18 mouse cellular contexts compared by ENCODE assay signal in genomic region chr13:113993066-113993465, GRCm38 (mm10).
"Had no signal": no experiment of that assay in that cellular context is flagged by ENCODE, and none has a peak within 500 bp of the region (broad histone marks: within the 10 kb centered on the region; RNA-seq: fewer than 3 reads in every experiment).

No protein-coding gene starts in this region.

- H3K9ac ChIP-seq: kidney, embryonic 15.5 days; liver, embryonic 13.5 days; lung, embryonic 15.5 days; midbrain, embryonic 13.5 days; neural tube, embryonic 13.5 days had no signal

- ATAC-seq: midbrain, embryonic 13.5 days; midbrain, embryonic 16.5 days had no signal

- DNase-seq: kidney, adult 11 months; kidney, adult 8-10 months; kidney, postnatal 10 days; kidney, postnatal 36 days; layer of hippocampus, postnatal 36 days; liver, embryonic 13.5 days; lung, postnatal 14 days; thymus, adult 18-20 months; thymus, postnatal 36 days had no signal

- H3K4me3 ChIP-seq: kidney, embryonic 15.5 days; left cerebral cortex, adult 2 months; liver, embryonic 13.5 days; lung, embryonic 15.5 days; megakaryocyte, embryonic 14.5 days; midbrain, embryonic 10.5 days; midbrain, embryonic 13.5 days; myocyte; neural tube, embryonic 13.5 days had no signal

- H3K4me1 ChIP-seq: kidney, embryonic 15.5 days; liver, embryonic 13.5 days; lung, embryonic 15.5 days; megakaryocyte, embryonic 14.5 days had no signal

- H3K36me3 ChIP-seq: kidney, embryonic 15.5 days; liver, embryonic 13.5 days; lung, embryonic 15.5 days; midbrain, embryonic 13.5 days; neural tube, embryonic 13.5 days had no signal

- H3K4me2 ChIP-seq: kidney, embryonic 15.5 days; liver, embryonic 13.5 days; lung, embryonic 15.5 days; midbrain, embryonic 13.5 days; neural tube, embryonic 13.5 days had no signal

- H3K27ac ChIP-seq: kidney, embryonic 15.5 days; left cerebral cortex, adult 2 months; liver, embryonic 13.5 days; lung, embryonic 15.5 days; midbrain, embryonic 10.5 days; midbrain, embryonic 13.5 days; neural tube, embryonic 13.5 days had no signal

- H3K27me3 ChIP-seq: kidney, embryonic 15.5 days; liver, embryonic 13.5 days; lung, embryonic 15.5 days; megakaryocyte, embryonic 14.5 days; midbrain, embryonic 13.5 days; neural tube, embryonic 13.5 days had no signal

- H3K9me3 ChIP-seq: kidney, embryonic 15.5 days; liver, embryonic 13.5 days; lung, embryonic 15.5 days; midbrain, embryonic 10.5 days; midbrain, embryonic 13.5 days had no signal
